Mouse (Mus musculus) left cerebral cortex, adult 18-20 months (tissue): ENCODE data around the gene Olfr412. TPM values are rescaled to one million over a fixed set of nuclear protein-coding genes. Genes with fewer than 3 reads are reported as not detected.

ENCODE experiments used
- DNase-seq, 2 experiments: peaks; one replicate each; pipeline ENCODE4 v3.0.0; 2021 to 2022; ENCODE audit warnings: low spot score in 2 of 2, mixed read lengths in 1 of 2
- long read RNA-seq, 2 experiments: library from polyadenylated mRNA; stranded (forward); transcript quantifications; one replicate each; pipeline ENCODE4 v2.0.0; 2021
- total RNA-seq, 2 experiments: library from RNA; stranded (reverse); gene quantifications; 2 replicates each; pipeline ENCODE4 v1.2.3; 2021

The Olfr412 gene
- not detected for total RNA-seq
- long read RNA-seq, experiment 1, result 0 reads
- long read RNA-seq, experiment 2, result 0 reads

GRCm38 (mm10) chr11:74361769-74362168, at the start of gene Olfr412:
Gene Olfr412 (plus strand): TSS chr11:74362069.
- DNase-seq, result no peak

GRCm38 (mm10) chr11:74326044-74326443, 35.8 kb upstream of the Olfr412 start:
- DNase-seq, result no peak

- DNase-seq, result no peak
Measured at GRCm38 (mm10) chr11:74328781-74329180, 33.1 kb upstream of the Olfr412 start.

GRCm38 (mm10) chr11:74337931-74338330, 23.9 kb upstream of the Olfr412 start, which contains the start of gene Olfr410:
Gene Olfr410 (minus strand): TSS chr11:74338031.
- no peak for DNase-seq

- DNase-seq, result no peak
Measured at GRCm38 (mm10) chr11:74352550-74352949, 9.3 kb upstream of the Olfr412 start, which contains the start of gene Olfr411. Gene Olfr411 (minus strand): TSS chr11:74352650.

- peak; percentile 85 to 88 for DNase-seq
Measured at GRCm38 (mm10) chr11:74371393-74372100, 9.7 kb downstream of the Olfr412 start.

GRCm38 (mm10) chr11:74376847-74377246, 15.0 kb downstream of the Olfr412 start:
- peak; percentile 70 to 75 for DNase-seq

GRCm38 (mm10) chr11:74379166-74379873, 17.5 kb downstream of the Olfr412 start:
- no peak for DNase-seq

GRCm38 (mm10) chr11:74385674-74386073, 23.8 kb downstream of the Olfr412 start:
- DNase-seq, result no peak

- DNase-seq, result no peak
Measured at GRCm38 (mm10) chr11:74387203-74387602, 25.3 kb downstream of the Olfr412 start.

GRCm38 (mm10) chr11:74391899-74392298, 30.0 kb downstream of the Olfr412 start:
- no peak for DNase-seq

GRCm38 (mm10) chr11:74392903-74393302, 31.0 kb downstream of the Olfr412 start:
- no peak for DNase-seq

- DNase-seq, result no peak
Measured at GRCm38 (mm10) chr11:74393489-74393888, 31.6 kb downstream of the Olfr412 start.

- no peak for DNase-seq
Measured at GRCm38 (mm10) chr11:74395583-74395982, 33.7 kb downstream of the Olfr412 start.

GRCm38 (mm10) chr11:74402126-74402525, 40.3 kb downstream of the Olfr412 start:
- DNase-seq, result no peak

- no peak for DNase-seq
Measured at GRCm38 (mm10) chr11:74404216-74404615, 42.3 kb downstream of the Olfr412 start.

- no peak for DNase-seq
Measured at GRCm38 (mm10) chr11:74405201-74405600, 43.3 kb downstream of the Olfr412 start.

- DNase-seq, result peak; percentile 89 to 91
Measured at GRCm38 (mm10) chr11:74408587-74409446, 46.9 kb downstream of the Olfr412 start.

- DNase-seq, result no peak
Measured at GRCm38 (mm10) chr11:74409447-74409754, 47.5 kb downstream of the Olfr412 start.

- peak; percentile 25 to 38 for DNase-seq
Measured at GRCm38 (mm10) chr11:74409757-74410174, 47.9 kb downstream of the Olfr412 start.

GRCm38 (mm10) chr11:74411943-74412342, 50.1 kb downstream of the Olfr412 start:
- DNase-seq, result no peak
